Mouse (Mus musculus) liver, postnatal 0 days (tissue): Measurements from ENCODE around the gene Zfp462.

ENCODE experiments used
- CTCF ChIP-seq: sonication (generic); IDR thresholded peaks from 2 replicates; pipeline ENCODE4 v1.5.1; 2016; ENCODE audit warnings: antibody characterized with exemption, low read depth
- EP300 ChIP-seq: IDR thresholded peaks from 2 replicates; pipeline ENCODE4 v1.6.1; 2016; ENCODE audit warnings: antibody characterized with exemption, low read depth, mild to moderate bottlenecking

- TF ChIP-seq EP300 (no peak), CTCF (no peak)
Measured at GRCm38 (mm10) chr4:55058901-55059300, 114.1 kb downstream of the Zfp462 start.
